Mouse (Mus musculus) myocyte (in vitro differentiated cells): ENCODE data around the gene Cep152.

Experiments
- CEBPB ChIP-seq: IDR thresholded peaks from 2 replicates; pipeline ENCODE4 v1.6.1; 2011; ENCODE audit warnings: mild to moderate bottlenecking, moderate library complexity; ENCODE audit not compliant: poor library complexity, insufficient read depth, severe bottlenecking
- POLR2A ChIP-seq: IDR thresholded peaks from one replicate; pipeline ENCODE4 v1.6.1; 2011; ENCODE audit warnings: low read depth, mild to moderate bottlenecking, control low read depth, moderate library complexity; ENCODE audit not compliant: insufficient read length
- REST ChIP-seq: IDR thresholded peaks from one replicate; pipeline ENCODE4 v1.6.1; 2011; ENCODE audit warnings: mild to moderate bottlenecking, control low read depth, moderate library complexity; ENCODE audit not compliant: insufficient read depth, insufficient read length

DNA sequence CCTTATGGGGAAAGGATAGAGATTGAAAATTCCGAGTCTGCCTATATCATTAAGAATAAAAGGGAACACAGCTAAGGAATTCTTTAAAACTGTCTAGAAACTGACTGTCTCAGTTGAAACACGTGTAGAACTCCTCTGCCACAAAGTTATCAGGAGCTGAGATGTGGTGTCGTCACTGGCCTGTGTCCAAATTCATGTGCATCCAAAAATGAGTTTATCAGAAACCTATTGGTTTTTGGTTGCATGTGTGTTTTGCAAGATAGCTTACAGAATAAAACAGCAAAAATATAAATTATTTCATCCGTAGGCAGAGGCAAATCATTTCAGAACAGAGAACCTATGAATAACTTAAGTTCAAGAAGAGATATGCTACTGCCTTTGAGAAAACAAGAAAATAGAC is 41.8 kb upstream of the Cep152 start:
- TF ChIP-seq CEBPB (no peak), POLR2A (no peak), REST (no peak)
